Mouse (Mus musculus) kidney, postnatal 4 days (tissue): Measurements from ENCODE around the gene Svopl.

Experiments used
- DNase-seq, 2 experiments: peaks; one replicate each; pipeline ENCODE4 v3.0.0; 2021; ENCODE audit warnings: mixed read lengths in 2 of 2

Svopl gene

GRCm38 (mm10) chr6:38046838-38047237 lies at the start of gene Svopl:
Gene Svopl (minus strand): TSS chr6:38046996.
- peak in 1 of 2 experiments; percentile 37 for DNase-seq

GRCm38 (mm10) chr6:38094701-38095100 lies 47.9 kb upstream of the Svopl start:
- no peak for DNase-seq

- no peak for DNase-seq
These were observed 45.7 kb upstream of the Svopl start for GRCm38 (mm10) chr6:38092539-38092938.

- DNase-seq = no peak
These were observed 40.6 kb upstream of the Svopl start for GRCm38 (mm10) chr6:38087242-38088026.

GRCm38 (mm10) chr6:38083204-38083603 lies 36.4 kb upstream of the Svopl start:
- DNase-seq = no peak

- peak; percentile 48 to 63 for DNase-seq
These were observed 35.0 kb upstream of the Svopl start for GRCm38 (mm10) chr6:38081727-38082341.

GRCm38 (mm10) chr6:38080364-38080763 lies 33.6 kb upstream of the Svopl start:
- DNase-seq = no peak

- no peak for DNase-seq
These were observed 26.8 kb upstream of the Svopl start for GRCm38 (mm10) chr6:38073592-38073991.

GRCm38 (mm10) chr6:38072137-38072796 lies 25.5 kb upstream of the Svopl start:
- peak; percentile 39 to 56 for DNase-seq

- no peak for DNase-seq
These were observed 24.5 kb upstream of the Svopl start for GRCm38 (mm10) chr6:38071256-38071655.

GRCm38 (mm10) chr6:38066215-38066614 lies 19.4 kb upstream of the Svopl start:
- peak; percentile 75 to 81 for DNase-seq

GRCm38 (mm10) chr6:38065501-38066122 lies 18.8 kb upstream of the Svopl start:
- peak in 1 of 2 experiments; percentile 16 for DNase-seq

- DNase-seq = no peak
These were observed 18.3 kb upstream of the Svopl start for GRCm38 (mm10) chr6:38065122-38065500.

GRCm38 (mm10) chr6:38064621-38065020 lies 17.8 kb upstream of the Svopl start:
- DNase-seq = no peak

- DNase-seq = peak in 1 of 2 experiments; percentile 37
These were observed 12.0 kb upstream of the Svopl start for GRCm38 (mm10) chr6:38058805-38059204.

GRCm38 (mm10) chr6:38055471-38056330 lies 8.9 kb upstream of the Svopl start:
- no peak for DNase-seq

- peak in 1 of 2 experiments; percentile 29 for DNase-seq
These were observed 2.8 kb upstream of the Svopl start for GRCm38 (mm10) chr6:38049601-38050000.

- DNase-seq = peak; percentile 83 to 90
These were observed 2.2 kb upstream of the Svopl start for GRCm38 (mm10) chr6:38048800-38049561.

- peak in 1 of 2 experiments; percentile 31 for DNase-seq
These were observed 1.2 kb upstream of the Svopl start for GRCm38 (mm10) chr6:38048003-38048402.

GRCm38 (mm10) chr6:38032801-38033566 lies 13.8 kb downstream of the Svopl start:
- peak; percentile 45 to 63 for DNase-seq
